Mouse (Mus musculus): Measurements from ENCODE around the gene Zfhx3. TPM values are rescaled to one million over a fixed set of nuclear protein-coding genes. Genes with fewer than 3 reads are reported as not detected.

Gene Zfhx3
- polyA plus RNA-seq, 1 experiment from 2014 or later, result 8.2 TPM

DNA sequence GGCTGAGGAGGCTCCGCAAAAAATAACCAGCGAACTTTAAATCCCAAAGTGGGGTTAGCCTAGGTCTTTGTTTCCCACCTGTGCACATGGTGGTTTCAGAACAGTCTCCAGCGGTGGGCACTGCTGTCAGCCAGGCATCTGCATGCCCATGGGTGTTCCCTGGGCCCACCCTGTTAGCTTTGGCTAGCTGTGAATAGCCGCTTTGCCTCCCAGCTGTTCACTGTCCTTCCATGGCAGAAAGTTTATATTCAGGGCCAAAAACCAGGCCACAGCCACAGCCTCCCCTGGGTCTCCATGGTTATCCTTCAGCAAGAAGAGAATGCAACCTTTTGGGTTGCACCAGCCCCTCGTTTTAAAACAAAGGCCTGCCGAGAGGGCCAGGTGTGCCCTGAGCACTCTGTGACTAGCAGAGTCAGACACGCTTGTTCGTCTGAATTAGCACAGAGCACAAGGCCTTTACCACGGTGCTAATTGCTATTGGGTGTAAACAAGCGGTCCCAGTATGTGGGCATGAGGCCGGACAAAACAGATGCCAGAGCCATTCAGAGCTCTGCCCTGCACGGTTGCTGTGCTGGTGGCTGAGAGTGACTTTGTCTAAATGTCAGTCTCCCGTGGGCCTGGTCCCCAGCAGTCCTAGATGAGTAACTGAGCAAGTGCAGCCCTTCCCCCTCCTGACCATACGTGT, 568.3 kb downstream of the Zfhx3 start:
- DNase-seq (ENCODE audit: low spot score) (no peak), ATAC-seq (no peak)
- Histone ChIP-seq H3K27me3 (replicated peaks; ENCODE audit: insufficient read depth, low read length) (no peaks in the 10 kb centered on the region), H3K36me3 (ENCODE audit: insufficient read depth, low read length) (no peaks in the 10 kb centered on the region), H3K9ac (replicated peaks; ENCODE audit: low read depth) (no peak overlapping the region), H3K9me3 (ENCODE audit: low read length) (no peaks in the 10 kb centered on the region), H3K4me3 (ENCODE audit: low read depth, low read length) (no peak overlapping the region), H3K4me2 (replicated peaks; ENCODE audit: low read depth, low read length) (no peak overlapping the region), H3K27ac (ENCODE audit: low read length) (no peak overlapping the region), H3K4me1 (ENCODE audit: insufficient read depth, low read depth, low read length) (no peaks in the 10 kb centered on the region)
- WGBS, result 67% methylated on average over 14 of the region's 14 CpGs
- TF ChIP-seq EP300 (IDR thresholded peaks at IDR 0.05), result no peak
- TF ChIP-seq CTCF (IDR thresholded peaks at IDR 0.05), result no peak

DNA sequence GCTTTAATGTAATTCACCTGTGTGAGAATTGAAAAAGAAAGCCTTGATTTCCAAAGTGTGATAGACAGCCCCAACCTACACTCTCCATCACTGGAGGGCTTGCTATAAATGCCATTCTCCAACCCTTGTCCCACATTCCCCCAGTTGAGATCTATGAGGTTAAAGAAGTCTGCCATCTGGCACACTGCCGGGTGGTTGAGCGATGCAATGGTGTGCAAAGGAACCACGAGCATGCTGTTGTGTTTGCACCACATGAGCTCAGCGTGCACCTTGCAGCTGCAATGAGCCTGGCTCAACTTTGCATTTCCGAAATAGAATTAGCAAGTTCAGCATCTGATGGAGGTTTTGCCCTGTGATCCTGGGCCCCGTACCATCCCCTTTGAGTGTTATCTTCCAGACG, 575.7 kb downstream of the Zfhx3 start:
- Histone ChIP-seq H3K27ac (ENCODE audit: low read length) (no peak overlapping the region), H3K36me3 (ENCODE audit: insufficient read depth, low read length) (no peaks in the 10 kb centered on the region), H3K4me1 (ENCODE audit: insufficient read depth, low read depth, low read length) (no peaks in the 10 kb centered on the region), H3K9ac (replicated peaks; ENCODE audit: low read depth) (no peak overlapping the region), H3K9me3 (ENCODE audit: low read length) (no peaks in the 10 kb centered on the region), H3K4me2 (replicated peaks; ENCODE audit: low read depth, low read length) (no peak overlapping the region), H3K4me3 (ENCODE audit: low read depth, low read length) (no peak overlapping the region), H3K27me3 (replicated peaks; ENCODE audit: insufficient read depth, low read length) (no peaks in the 10 kb centered on the region)
- WGBS, result 89% methylated on average over 7 of the region's 7 CpGs
- ATAC-seq, result no peak
- no peak for DNase-seq (ENCODE audit: low spot score)
- no peak for TF ChIP-seq CTCF (IDR thresholded peaks at IDR 0.05)
- no peak for TF ChIP-seq EP300 (IDR thresholded peaks at IDR 0.05)

DNA sequence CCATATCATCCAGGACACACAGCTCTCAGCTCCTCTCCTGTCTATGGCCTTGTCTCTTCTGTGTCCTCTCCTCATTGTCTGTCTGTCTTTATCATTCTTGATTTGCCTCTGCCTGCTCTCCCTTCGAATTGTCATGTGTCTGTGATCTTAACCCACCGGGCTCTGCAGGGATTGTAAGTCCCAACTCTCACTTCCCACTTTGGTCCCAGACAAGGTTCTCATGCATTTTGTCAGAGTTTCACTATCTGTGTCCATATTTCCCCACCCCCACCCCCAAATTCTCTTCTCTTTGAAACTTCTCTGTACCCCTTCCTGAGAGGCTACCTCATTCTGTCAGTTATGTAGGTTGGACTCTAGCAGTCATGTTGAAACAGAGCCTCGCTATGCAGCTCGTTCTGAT, 579.6 kb downstream of the Zfhx3 start:
- H3K9ac ChIP-seq (replicated peaks; ENCODE audit: low read depth), result no peak overlapping the region
- H3K4me2 ChIP-seq (replicated peaks; ENCODE audit: low read depth, low read length), result no peak overlapping the region
- WGBS, result 85% methylated on average over 4 of the region's 4 CpGs

DNA sequence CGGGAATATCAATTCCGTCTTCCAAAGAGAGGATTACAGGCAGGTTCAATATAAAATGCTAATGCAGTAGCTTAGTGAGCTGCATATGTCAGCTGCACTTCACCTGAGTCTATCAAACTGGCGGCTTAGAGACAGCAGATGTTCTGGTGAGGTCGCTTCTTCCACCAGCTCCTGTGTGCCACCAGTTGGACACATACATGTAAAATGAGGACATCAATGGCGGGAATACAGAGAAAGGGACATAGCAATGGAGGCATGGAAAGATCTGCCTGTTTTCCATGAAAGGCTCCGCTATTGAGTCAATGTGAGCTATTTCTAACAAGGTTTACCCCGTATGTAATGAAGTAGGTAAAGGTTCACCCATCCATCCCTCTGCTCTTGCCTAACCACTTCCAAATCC, 587.0 kb downstream of the Zfhx3 start:
- Histone ChIP-seq H3K27me3 (replicated peaks; ENCODE audit: insufficient read depth, low read length) (no peaks in the 10 kb centered on the region), H3K9ac (replicated peaks; ENCODE audit: low read depth) (no peak overlapping the region), H3K4me2 (replicated peaks; ENCODE audit: low read depth, low read length) (no peak overlapping the region), H3K9me3 (ENCODE audit: low read length) (no peaks in the 10 kb centered on the region), H3K36me3 (ENCODE audit: insufficient read depth, low read length) (no peaks in the 10 kb centered on the region), H3K4me1 (ENCODE audit: insufficient read depth, low read depth, low read length) (no peaks in the 10 kb centered on the region; the same call in 1 of the 2 replicates), H3K4me3 (ENCODE audit: low read depth, low read length) (no peak overlapping the region), H3K27ac (ENCODE audit: low read length) (no peak overlapping the region)
- DNase-seq (ENCODE audit: low spot score) (no peak), ATAC-seq (no peak)
- 89% methylated on average over 7 of the region's 7 CpGs for whole genome bisulfite sequencing
- TF ChIP-seq EP300 (IDR thresholded peaks at IDR 0.05), result no peak
- no peak for TF ChIP-seq CTCF (IDR thresholded peaks at IDR 0.05)

More for the DNA sequence above, 579.6 kb downstream of the Zfhx3 start:
- no peaks in the 10 kb centered on the region for H3K27me3 ChIP-seq (replicated peaks; ENCODE audit: insufficient read depth, low read length)
- H3K4me1 ChIP-seq (ENCODE audit: insufficient read depth, low read depth, low read length), result no peaks in the 10 kb centered on the region
- no peaks in the 10 kb centered on the region for H3K36me3 ChIP-seq (ENCODE audit: insufficient read depth, low read length)
- TF ChIP-seq CTCF (IDR thresholded peaks at IDR 0.05), result no peak
- TF ChIP-seq EP300 (IDR thresholded peaks at IDR 0.05), result no peak
- H3K9me3 ChIP-seq (ENCODE audit: low read length), result no peaks in the 10 kb centered on the region
- ATAC-seq (no peak), DNase-seq (ENCODE audit: low spot score) (no peak)
- no peak overlapping the region for H3K27ac ChIP-seq (ENCODE audit: low read length)
- H3K4me3 ChIP-seq (ENCODE audit: low read depth, low read length), result no peak overlapping the region

DNA sequence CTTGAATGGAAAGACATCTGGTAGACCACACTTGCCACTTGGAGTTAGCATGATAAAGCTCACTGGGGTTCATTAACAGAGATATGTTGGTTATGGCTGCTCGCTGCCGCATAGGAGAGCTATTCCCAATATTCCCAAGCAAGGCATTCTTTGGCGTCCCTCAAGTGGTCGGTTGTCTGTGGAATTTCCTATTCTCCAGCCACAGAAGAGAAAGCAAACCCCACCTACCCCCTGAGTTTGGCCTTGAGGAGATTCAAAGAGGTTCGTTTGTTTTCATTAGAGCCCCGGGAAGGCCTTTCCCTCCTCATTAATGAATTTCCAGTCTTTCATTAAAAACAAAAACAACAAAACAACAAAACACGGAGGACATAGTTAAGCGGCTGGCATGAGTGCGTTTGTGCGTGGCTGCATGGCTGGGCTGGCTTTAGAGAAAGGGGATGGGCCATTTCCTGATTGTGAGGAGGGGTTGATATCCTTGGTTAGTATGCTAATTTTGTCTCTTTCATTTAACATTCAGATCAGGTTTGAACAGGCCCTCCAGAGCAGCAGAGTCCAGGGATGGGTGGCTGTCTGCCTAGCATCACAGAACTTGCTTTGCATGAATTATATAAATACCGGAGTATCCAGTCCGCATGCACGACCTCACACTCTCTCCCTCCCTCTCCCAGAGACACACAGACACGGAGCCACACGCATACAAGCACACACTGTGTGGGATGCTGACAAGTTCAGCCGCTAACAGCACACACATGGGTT, 592.9 kb downstream of the Zfhx3 start:
- DNase-seq (ENCODE audit: low spot score) (no peak), ATAC-seq (no peak)
- H3K36me3 ChIP-seq (ENCODE audit: insufficient read depth, low read length), result no peaks in the 10 kb centered on the region
- no peak overlapping the region for H3K4me2 ChIP-seq (replicated peaks; ENCODE audit: low read depth, low read length)
- H3K27me3 ChIP-seq (replicated peaks; ENCODE audit: insufficient read depth, low read length), result no peaks in the 10 kb centered on the region
- no peaks in the 10 kb centered on the region for H3K9me3 ChIP-seq (ENCODE audit: low read length)
- TF ChIP-seq CTCF (IDR thresholded peaks at IDR 0.05), result no peak
- no peak for TF ChIP-seq EP300 (IDR thresholded peaks at IDR 0.05)
- H3K9ac ChIP-seq (replicated peaks; ENCODE audit: low read depth), result no peak overlapping the region
- no peak overlapping the region for H3K4me3 ChIP-seq (ENCODE audit: low read depth, low read length)
- no peak overlapping the region for H3K27ac ChIP-seq (ENCODE audit: low read length)
- WGBS, result 72% methylated on average over 16 of the region's 16 CpGs
- no peaks in the 10 kb centered on the region; the same call in 1 of the 2 replicates for H3K4me1 ChIP-seq (ENCODE audit: insufficient read depth, low read depth, low read length)

DNA sequence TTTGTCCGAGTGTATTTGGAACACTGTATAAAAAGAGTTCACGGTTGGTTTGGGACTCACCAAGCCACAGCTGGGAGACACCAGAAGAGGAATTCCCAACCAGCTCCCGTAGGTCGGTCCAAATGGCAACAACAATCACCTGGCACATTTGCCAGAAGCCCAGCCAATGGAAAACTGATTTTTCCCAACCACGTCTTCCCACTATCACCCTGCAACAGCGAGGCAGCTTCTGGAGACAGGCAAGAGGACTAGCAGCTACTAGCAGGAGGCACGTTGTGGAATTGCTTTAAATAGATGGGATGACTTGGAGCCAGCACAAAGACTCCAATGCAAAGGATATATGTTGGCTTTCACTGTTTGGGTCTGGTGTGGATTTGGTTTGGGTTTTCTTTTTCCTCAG, 593.7 kb downstream of the Zfhx3 start:
- no peak for ATAC-seq

More for the DNA sequence above, 593.7 kb downstream of the Zfhx3 start:
- H3K36me3 ChIP-seq (ENCODE audit: insufficient read depth, low read length), result no peaks in the 10 kb centered on the region
- no peak overlapping the region for H3K27ac ChIP-seq (ENCODE audit: low read length)
- H3K9me3 ChIP-seq (ENCODE audit: low read length), result no peaks in the 10 kb centered on the region
- no peak for DNase-seq (ENCODE audit: low spot score)
- WGBS, result 82% methylated on average over 7 of the region's 7 CpGs
- H3K4me3 ChIP-seq (ENCODE audit: low read depth, low read length), result no peak overlapping the region
- no peak overlapping the region for H3K9ac ChIP-seq (replicated peaks; ENCODE audit: low read depth)
- H3K4me2 ChIP-seq (replicated peaks; ENCODE audit: low read depth, low read length), result no peak overlapping the region
- no peaks in the 10 kb centered on the region; the same call in 1 of the 2 replicates for H3K4me1 ChIP-seq (ENCODE audit: insufficient read depth, low read depth, low read length)
- no peaks in the 10 kb centered on the region for H3K27me3 ChIP-seq (replicated peaks; ENCODE audit: insufficient read depth, low read length)
- no peak for TF ChIP-seq EP300 (IDR thresholded peaks at IDR 0.05)
- no peak for TF ChIP-seq CTCF (IDR thresholded peaks at IDR 0.05)
